11 mouse cellular contexts compared by ENCODE assay signal in the genomic region with DNA sequence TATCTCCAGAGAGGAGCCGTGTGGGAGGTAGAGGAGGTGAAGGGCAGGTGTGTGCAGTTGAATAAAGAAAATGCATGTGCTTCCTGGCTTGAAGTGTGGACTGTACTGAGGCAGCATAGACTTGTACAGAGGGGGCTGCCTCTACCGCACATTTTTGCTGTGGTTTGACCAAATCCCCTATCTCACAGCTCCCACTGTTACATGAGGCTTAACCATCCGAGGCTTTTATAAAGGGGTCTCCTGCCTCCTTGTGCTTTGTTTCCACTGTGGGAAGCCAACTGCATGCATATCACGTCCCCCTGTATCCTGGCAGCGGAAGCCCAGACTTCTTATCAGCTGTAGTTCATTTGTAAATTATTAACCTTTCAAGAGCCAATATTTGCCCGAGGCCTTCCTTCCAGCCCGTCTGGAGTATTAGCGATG. TPM values are rescaled to one million over a fixed set of nuclear protein-coding genes. Genes with fewer than 3 reads are reported as not detected.
DNase-seq lines count a peak whose midpoint lies in the region; ATAC-seq lines count a peak whose summit lies in the region.
"Had no signal": no experiment of that assay in that cellular context is flagged by ENCODE, and none has a peak within 500 bp of the region (broad histone marks: within the 10 kb centered on the region; RNA-seq: fewer than 3 reads in every experiment).

No protein-coding gene starts in this region.

- peak overlapping the region; percentile 25; the same call in 1 of the 2 replicates for H3K27ac ChIP-seq in forebrain, embryonic 12.5 days
- H3K27ac ChIP-seq in forebrain, embryonic 10.5 days: no peak overlapping the region
- H3K27ac ChIP-seq in midbrain, embryonic 12.5 days (replicated peaks): peak overlapping the region; percentile 74

- H3K27me3 ChIP-seq in forebrain, embryonic 12.5 days: peaks cover 52% of the 10 kb centered on the region
- peaks cover 49% of the 10 kb centered on the region for H3K27me3 ChIP-seq in forebrain, embryonic 10.5 days (ENCODE audit: poor library complexity, severe bottlenecking)
- peaks cover 14% of the 10 kb centered on the region; the same call in 1 of the 2 replicates for H3K27me3 ChIP-seq in midbrain, embryonic 12.5 days

- no peak; the same call in 1 of the 2 replicates for ATAC-seq in forebrain, embryonic 12.5 days (ENCODE audit: low FRiP score)
- ATAC-seq in common myeloid progenitor, adult 5-6 weeks (replicated peaks; ENCODE audit: low read depth, poor library complexity, severe bottlenecking): peak; percentile 82
- peak; percentile 68 for ATAC-seq in midbrain, embryonic 12.5 days (ENCODE audit: low FRiP score, low read depth)

- H3K4me3 ChIP-seq in forebrain, embryonic 12.5 days (replicated peaks): no peak overlapping the region
- no peak overlapping the region for H3K4me3 ChIP-seq in forebrain, embryonic 10.5 days
- no peak overlapping the region for H3K4me3 ChIP-seq in midbrain, embryonic 12.5 days
- H3K4me3 ChIP-seq: myocyte had no signal

- H3K4me1 ChIP-seq in forebrain, embryonic 12.5 days: peaks cover 24% of the 10 kb centered on the region
- H3K4me1 ChIP-seq in forebrain, embryonic 10.5 days: peaks cover 20% of the 10 kb centered on the region
- H3K4me1 ChIP-seq in midbrain, embryonic 12.5 days: peaks cover 31% of the 10 kb centered on the region

- no peak for DNase-seq in forebrain, embryonic 10.5 days (ENCODE audit: extremely low spot score, low spot score)
- peak; percentile 6 for DNase-seq in liver
- DNase-seq in c-Kit-positive CD71-positive TER-119-positive erythroid progenitor cells, embryonic 14.5 days (ENCODE audit: low spot score): no peak
- no peak for DNase-seq in natural killer cell, adult 2 months (ENCODE audit: low spot score in 2 of 2)
- DNase-seq in layer of hippocampus, adult 11-12 months (ENCODE audit: low spot score): no peak
- DNase-seq: embryo, embryonic 11 days; right cerebral cortex, postnatal 4 days had no signal

- no peaks in the 10 kb centered on the region for H3K9me3 ChIP-seq in forebrain, embryonic 12.5 days
- no peaks in the 10 kb centered on the region for H3K9me3 ChIP-seq in forebrain, embryonic 10.5 days
- no peaks in the 10 kb centered on the region for H3K9me3 ChIP-seq in midbrain, embryonic 12.5 days

- no peak overlapping the region for H3K4me2 ChIP-seq in forebrain, embryonic 12.5 days
- peak overlapping the region; percentile 15 for H3K4me2 ChIP-seq in midbrain, embryonic 12.5 days (replicated peaks)

- H3K36me3 ChIP-seq in forebrain, embryonic 12.5 days (replicated peaks): no peaks in the 10 kb centered on the region
- H3K36me3 ChIP-seq in forebrain, embryonic 10.5 days (replicated peaks): no peaks in the 10 kb centered on the region
- no peaks in the 10 kb centered on the region for H3K36me3 ChIP-seq in midbrain, embryonic 12.5 days

- no peak overlapping the region for H3K9ac ChIP-seq in forebrain, embryonic 12.5 days
- H3K9ac ChIP-seq in midbrain, embryonic 12.5 days (replicated peaks): no peak overlapping the region

- 49% methylated on average over 8 of the region's 8 CpGs for WGBS in forebrain, embryonic 12.5 days
- 73% methylated on average over 8 of the region's 8 CpGs for WGBS in forebrain, embryonic 10.5 days
- whole genome bisulfite sequencing in midbrain, embryonic 12.5 days: 42% methylated on average over 8 of the region's 8 CpGs

RNA-seq across cellular contexts. Expression of gene Camk1g, which starts 53.6 kb away (rescaled TPM):
- 20.5 and 20.6 TPM in 2 replicates for polyA plus RNA-seq in forebrain, embryonic 12.5 days (2016; fragmentation: Nextera tagmentation; extraction: Ambion mirVana)
- 12.1 and 12.2 TPM in 2 replicates for polyA plus RNA-seq in forebrain, embryonic 10.5 days (2016; fragmentation: Nextera tagmentation; extraction: Ambion mirVana)
- total RNA-seq in common myeloid progenitor, adult 5-6 weeks (2017): 0.09 TPM in 1 of 2 replicates, not detected in the other
- polyA plus RNA-seq in midbrain, embryonic 12.5 days (2016; fragmentation: Nextera tagmentation; extraction: Ambion mirVana): 28.1 and 28.7 TPM in 2 replicates
